Mouse (Mus musculus): ENCODE measurements at regions not wholly inside any gene's neighbourhood (a gene's known extent, or its start where the extent isn't known, plus 50 kb on each side); places are given as distances from the start of the nearest gene placed in this dataset.

DNA sequence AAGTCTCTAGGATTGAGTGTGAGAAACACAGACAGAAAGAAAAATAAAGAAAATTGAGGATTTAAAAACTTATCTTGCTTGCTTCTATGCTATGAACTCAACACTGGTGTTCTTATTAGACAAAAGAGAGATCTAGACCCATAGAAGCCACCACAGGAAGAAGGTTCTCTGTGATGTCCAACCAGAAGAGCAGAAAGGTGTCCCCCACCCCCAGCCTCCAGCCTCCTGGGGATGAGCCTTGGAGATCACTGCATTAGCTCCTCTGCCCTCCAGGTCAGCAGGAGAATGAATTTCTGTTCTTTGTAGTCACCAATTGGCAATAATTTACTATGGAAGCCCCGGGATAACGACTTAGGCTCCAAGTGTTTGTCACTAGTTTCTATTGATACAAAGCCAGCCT is 444.3 kb upstream of the Cdh4 start:
- no peak for DNase-seq (ENCODE audit: low spot score)

DNA sequence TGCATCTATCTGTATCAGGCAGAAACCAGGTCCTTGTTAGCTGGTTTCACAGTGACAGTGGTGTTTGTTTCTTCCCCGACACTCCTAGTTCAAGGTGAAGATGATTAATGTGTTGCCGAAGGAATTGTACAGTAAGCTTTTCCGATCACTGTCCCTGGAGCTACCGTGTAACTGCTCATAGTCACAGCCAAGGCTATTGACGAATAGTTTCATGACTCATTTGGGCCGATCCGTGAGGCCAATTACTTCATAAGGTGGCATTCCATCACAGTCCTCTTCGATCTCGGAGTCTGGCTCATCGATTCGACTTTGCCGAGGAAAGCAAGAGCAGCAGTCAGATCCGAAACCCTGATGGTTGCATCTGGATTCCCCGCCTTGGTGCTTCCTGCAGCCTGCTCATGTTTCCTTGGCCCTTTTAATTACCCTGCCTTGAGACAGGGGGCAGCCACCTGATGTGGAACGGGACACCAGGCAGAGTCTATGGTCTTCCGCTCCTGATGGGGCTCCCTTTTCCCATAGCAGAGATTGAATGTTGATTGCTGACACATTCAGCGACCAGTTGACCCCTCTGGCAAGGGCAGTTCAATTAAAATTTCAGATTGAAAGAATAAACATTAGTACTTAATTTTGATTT is 441.7 kb upstream of the Cdh4 start:
- DNase-seq (ENCODE audit: low spot score), result no peak

DNA sequence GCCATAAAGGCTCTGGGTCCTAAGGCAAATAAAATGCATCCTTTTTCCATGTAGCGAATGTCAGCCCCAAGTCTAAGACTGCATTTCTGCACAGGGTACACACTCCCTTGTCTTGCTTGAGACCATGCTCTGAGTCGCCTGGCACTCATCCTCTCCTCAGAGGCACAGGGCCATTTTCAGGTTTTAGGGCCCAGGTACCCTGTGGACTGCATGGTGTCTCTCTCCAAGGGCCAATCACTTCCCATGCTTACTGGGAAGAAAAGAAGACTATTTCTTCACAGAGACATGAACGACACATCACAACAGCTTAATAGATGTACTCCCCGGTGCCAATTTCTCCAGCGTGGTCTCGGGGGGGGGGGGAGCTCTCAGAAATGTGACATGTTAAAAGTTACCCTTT is 434.5 kb upstream of the Cdh4 start:
- no peak for DNase-seq (ENCODE audit: low spot score)

DNA sequence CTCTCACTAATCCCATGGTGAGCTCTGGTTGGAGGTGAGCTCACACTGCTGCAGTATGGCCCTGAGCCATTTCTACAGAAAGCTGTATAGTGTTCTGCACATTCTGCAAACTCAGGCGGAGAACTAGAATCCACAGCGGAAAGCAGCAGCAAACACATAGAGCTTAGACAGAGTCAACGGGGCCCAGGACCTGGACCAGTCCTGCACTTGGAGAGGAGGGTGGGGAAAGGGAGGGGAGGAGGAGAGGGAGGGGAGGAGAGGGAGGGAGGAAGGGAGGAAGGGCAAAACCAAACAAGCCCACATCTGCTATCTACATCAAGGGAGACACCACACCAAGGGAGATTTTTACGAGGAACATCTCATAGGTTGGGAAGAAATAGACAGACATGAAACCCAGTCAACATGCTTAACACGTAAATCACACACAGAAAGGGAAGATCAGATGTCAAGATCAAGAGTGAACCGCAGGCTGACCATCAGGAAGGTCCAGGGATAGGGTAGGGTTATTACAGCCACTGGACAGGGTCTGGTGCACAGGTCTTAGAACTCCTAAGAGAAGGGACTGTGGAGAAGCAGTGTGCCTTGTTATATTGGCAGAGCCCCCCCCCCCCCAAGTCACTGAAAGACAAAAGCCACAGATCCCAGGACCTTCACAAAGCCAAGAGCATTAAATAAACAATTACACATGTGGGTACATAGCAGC is 428.2 kb upstream of the Cdh4 start:
- no peak for DNase-seq (ENCODE audit: low spot score)

DNA sequence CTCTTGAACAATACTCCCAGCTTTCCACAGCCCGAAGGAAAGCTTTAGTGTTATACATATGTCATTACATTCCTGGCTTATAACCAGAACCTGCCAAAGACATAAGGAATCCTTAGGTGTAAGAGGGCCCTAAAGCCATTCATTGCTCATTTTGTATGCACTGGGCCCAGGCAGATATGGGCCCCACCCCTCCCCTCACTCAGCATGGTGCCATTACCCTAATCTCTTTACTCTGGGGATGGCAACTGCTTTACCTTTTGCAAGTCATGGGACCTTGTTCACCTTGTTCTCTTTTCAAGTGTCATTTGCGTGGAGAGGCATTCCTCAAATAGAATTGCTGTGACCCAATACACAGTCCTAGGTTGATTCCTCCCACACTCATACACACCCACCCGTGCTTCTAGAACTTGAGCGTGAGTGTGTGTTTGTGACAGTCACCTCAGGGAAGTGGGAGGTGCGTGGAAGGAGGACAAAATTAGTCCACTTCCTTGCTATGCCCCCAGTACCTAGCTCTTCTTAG is 419.5 kb upstream of the Cdh4 start:
- DNase-seq (ENCODE audit: low spot score), result no peak

DNA sequence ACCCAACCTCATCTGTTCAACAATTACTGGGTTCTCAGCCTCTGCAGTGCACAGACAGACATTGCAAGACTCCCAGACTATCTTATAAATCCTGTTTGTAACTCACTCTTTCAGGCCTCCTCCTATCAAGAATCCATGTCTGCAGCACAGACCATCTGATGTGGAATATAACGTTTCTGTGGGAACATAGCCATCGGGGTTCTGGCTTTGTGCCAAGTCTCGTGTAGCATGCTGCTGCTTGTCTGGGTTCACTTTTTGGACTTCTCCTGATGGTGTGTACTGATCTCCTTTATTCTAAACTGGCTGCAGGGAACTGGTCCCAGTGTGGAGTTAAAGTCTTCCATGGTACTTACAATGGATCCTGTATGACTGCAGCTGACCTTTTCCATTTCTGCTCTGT is 418.0 kb upstream of the Cdh4 start:
- no peak for DNase-seq (ENCODE audit: low spot score)

DNA sequence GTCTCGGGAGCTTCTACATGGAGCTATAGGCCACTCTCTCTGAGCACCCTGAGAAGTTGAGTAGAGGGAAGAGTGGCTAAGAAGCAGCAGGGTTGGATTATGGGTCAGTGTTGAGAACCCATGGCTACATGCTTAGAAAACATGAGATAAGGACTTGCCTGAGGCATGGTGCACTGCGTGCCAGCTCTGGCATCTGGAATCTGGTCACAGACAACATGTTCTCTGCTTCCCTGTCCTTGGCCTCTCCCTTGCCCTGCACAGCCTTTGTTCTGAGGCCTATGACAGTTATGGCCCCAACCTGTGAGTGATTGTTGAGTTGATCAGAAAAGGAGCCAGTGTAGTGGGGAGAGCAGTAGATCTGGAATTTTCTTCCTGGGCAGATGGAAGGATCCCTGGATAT is 409.1 kb upstream of the Cdh4 start:
- DNase-seq (ENCODE audit: low spot score), result no peak

DNA sequence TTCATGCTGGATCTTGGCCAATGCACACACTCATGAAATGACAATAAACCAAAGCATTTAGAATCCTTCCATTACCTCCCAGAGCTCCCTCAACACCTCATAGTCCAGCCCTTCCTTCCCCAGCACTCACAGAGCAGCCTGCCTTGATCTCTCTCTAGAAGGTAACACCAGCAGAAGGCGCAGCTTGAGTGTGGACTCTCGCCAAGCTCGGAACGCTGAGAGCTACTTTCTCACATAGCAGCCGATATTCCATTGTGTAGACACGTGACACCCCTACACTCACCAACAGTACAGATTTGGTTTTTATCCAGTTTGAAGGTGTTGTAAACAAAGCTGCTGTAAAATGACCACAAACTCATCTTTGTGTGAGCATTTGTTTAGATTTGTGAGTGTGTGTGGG is 406.8 kb upstream of the Cdh4 start:
- no peak for DNase-seq (ENCODE audit: low spot score)

DNA sequence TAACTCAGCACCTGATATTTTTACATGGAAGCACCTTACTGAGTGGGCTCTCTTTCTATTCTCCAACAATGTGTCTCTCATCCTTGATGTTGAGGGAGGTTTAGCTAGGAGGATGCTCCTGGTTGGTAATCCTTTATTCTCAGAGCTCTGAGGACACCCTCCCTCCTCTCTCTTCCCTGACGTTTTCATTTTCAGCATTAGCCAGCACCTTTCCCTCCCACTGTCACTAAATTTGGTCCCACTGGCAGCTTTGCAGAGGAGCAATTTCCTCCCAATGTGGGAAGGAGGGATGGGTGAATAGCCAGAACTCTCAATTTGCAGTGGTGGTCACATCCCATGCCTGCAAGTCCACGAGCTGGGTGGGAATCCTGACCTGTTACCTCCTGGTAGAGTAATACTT is 402.5 kb upstream of the Cdh4 start:
- no peak for DNase-seq (ENCODE audit: low spot score)

DNA sequence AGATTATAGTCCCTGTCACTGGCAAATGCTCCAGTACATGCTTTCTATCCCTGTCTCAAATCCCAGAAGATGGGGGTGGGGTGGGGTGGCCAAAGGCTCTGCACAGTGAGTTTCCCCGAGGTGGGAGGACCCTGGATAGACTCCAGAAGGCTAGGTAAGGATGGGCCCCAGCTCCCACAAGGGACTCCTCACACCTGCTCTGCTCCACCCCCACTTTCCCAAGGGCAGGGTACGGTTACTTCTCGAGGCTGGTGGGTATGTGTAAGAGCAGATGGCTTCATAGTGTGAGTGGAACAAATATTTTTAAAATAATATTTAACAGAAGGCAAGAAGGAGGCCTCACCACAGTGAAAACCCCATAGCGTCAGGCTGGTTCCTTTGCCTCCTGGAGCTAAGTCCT is 398.6 kb upstream of the Cdh4 start:
- DNase-seq (ENCODE audit: low spot score), result no peak

DNA sequence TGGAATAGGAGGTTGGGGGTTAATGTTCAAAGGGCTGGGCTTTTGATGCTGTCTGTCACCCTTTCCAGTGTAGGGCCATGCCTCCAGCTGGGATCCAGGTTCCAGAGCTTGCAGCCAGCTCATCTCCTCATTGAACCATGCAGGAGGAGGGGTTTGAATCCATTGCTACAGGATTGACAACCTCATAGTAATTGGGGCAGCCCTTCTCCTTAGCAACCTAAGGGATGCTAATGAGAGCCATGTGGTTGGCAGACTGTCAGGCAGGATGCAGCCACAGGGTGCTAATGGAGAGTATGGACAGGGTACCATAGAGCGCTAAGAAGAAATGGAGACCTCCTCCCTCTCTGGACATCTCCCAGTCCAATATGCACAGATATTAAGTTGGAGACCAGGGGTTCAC is 396.9 kb upstream of the Cdh4 start:
- DNase-seq (ENCODE audit: low spot score), result no peak

DNA sequence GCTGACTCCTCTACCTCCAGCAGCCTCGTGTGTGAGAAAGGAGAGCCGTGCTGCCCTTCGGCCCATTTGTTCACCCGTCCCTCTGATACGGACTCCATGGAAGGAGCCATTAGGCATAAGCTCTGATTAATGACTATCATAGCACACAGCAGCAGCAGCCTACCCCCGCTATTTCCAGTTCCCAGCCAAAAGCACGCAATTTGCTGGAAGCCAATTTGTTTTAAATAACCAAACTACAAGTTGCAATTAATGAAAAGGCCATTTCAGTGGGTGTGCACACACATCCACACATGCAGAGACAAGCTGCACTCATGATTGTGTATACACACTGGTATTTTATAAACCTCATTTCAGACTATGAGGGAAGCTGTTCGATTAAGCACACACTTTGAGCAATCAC is 387.8 kb upstream of the Cdh4 start:
- no peak for DNase-seq (ENCODE audit: low spot score)

DNA sequence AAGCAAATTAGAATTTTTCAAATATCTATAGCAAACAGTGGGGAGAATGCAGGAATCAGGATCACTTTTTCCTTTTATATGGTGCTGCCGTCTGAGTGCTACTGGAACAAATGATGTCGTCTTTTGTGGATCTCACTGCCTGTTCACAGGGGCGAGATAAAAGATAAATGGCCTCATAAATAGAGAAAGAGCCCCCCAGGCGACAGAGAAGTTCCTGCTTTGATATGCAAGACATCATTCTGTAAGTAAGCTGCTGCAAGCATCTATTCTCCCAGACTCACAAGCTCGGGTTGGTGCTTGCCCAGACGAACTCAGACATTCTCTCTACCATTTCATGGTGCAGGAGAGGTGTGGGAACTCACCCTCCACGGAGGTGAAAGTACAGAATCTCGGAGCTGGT is 377.6 kb upstream of the Cdh4 start:
- DNase-seq (ENCODE audit: low spot score), result no peak

DNA sequence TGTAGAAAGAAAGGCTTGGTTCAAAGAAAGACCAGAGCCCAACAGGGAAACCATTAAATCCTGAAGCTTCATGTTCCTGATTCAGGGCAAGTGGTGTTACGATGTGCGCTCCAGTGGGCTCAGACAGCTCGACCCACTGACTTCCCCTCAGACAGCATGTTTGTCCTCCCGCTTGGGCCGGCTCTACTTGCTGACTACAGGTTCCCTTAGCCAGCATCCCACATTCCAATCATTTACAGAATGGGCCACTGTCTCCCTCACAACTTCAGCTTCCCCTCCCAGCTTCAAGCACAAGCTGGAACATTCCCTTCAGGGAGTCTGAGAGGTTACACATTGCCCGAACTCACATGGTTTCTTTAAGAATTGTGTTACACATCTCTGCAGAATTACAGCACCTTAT is 372.7 kb upstream of the Cdh4 start:
- no peak for DNase-seq (ENCODE audit: low spot score)

DNA sequence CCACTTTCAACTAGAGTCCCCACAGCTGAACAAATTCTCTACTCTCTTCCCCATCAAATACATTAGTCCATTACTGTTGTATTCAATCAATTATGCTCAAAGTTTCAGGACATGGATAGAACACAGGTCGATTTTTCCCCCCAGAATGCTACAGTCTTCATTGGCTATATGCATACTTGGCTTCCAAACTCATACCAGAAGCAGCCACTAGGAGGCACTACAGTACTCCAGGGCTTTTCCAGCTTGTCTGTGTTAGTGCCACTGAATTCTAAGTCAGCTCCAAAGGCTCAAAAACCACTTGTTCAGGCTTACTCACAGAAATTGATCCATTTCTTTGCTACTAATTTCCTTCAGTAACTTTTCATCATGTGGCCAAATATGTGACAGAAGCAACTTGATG is 371.9 kb upstream of the Cdh4 start:
- DNase-seq (ENCODE audit: low spot score), result no peak

DNA sequence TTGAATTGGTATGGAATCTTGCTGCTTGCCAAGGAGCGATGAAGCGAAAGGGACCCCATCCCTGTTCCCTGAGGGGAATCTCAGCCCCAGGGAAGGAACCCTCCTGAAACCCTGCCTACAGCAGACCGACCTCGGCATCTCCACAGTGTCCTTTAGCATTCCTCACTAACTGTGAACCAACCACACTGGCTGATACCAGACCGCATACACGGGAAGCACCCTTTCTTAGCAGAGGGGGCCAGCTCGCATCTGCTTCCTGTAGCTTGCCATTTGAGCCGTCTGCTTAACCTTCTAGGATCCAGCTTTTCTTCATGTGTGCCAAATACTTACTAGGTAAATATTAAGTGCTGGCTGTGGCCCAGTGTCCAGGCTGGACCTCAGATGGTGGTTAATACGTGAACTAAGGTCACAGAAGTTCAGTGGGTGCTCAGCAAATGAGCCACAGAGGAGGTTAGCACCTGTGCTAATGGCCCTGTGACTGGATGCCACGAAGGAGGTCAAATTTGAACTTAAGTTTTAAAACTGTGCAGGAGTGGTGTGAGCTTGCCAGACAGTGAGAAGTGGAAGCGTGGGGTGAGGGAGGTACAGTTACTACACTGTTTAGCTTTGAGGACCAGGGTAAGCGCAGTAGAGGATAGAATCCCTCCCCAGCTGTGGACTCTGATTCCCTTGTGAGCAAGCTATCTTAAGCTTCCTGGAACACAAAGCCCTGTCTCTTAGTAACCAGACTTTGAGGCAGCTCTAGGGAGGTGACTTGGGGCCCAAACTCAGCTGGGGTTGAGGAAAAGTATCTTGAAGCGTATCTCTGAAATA is 361.6 kb upstream of the Cdh4 start:
- no peak for DNase-seq (ENCODE audit: low spot score)

DNA sequence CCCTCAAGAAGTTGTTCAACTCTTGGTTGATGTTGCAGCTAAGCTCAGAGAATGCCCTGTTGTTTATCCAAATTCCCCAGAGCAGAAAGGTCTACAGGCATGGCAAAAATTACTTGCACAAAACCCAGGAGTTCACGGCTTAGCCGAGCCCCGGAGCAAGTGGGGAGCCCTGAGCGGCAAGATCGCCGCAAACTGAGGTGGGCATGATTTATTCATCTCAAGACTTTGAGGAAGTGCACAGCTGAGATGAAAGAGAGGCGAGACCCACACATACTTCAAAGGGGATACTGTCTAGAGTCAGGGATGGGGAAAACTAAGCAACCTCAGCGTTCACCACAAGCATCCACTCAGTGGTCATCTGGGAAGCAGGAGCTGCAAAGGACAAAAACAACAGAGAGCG is 355.3 kb upstream of the Cdh4 start:
- no peak for DNase-seq (ENCODE audit: low spot score)

DNA sequence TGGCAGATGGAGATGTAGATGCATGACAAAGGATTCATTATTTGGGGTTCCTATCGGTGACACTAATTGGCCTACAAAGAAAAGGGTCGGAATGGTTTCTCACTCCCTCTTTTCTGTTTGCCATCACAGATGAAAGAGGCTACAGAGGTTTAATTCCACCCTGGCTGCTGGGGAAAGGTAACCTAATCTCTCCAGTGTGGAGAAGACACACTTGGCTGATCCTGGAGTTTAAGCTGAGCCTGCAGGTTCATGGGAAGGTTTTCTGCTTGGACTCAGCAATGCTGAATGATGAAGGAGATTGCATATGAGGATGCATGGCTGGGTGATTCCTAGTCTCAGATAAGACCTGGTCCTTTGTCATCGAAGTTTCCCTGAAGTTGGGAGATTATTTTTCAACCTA is 350.8 kb upstream of the Cdh4 start:
- DNase-seq (ENCODE audit: low spot score), result no peak

DNA sequence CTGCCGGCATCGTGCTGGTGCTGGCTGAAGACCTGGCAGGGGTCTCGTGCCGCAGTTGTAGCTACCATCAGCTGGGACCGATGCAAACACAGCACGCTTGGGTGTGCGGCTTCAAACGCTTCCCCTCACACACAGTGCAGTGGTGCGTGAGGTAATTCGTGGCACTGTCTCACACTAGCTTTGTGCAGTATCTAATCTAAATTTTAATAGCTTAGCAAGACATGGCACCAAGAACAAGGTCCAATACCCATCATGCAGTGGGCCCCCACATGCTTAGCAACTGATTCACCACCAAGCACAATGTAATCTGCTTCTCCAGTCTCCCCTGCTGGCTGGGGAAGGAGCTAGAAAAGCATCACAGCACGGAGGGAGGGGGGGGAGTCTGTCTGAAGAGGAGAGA is 348.2 kb upstream of the Cdh4 start:
- DNase-seq (ENCODE audit: low spot score), result no peak

DNA sequence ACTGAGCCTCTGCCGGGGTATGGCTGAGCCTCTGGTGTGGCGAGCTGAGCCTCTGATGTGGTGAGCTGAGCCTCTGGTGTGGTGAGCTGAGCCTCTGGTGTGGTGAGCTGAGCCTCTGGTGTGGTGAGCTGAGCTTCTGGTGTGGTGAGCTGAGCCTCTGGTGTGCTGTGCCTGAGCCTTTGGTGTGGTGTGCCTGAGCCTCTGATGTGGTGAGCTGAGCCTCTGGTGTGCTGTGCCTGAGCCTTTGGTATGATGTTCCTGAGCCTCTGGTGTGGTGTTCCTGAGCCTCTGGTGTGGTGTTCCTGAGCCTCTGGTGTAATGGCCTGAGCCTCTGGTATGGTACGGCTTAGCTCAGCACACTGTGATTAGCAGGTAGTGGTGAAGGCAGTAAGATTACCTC is 346.2 kb upstream of the Cdh4 start:
- no peak for DNase-seq (ENCODE audit: low spot score)

DNA sequence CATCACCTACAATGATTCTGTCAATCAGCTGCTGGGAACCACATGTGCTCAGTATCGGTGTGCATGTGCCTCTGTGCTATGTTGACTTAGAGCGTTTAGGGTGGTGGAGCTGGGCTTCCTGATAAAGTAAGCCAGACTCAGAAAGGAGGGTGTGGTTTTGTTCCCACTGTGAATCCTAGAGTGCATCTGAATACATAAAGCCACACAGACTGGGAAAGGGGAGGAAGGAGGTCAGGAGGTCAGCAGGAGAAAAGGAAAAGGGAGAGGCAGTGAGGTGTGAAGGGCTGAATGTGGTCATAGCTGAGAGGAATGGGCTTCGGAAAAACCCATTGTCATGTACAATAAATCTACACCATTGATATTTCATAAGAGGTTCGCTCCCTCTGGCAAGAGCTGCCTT is 345.4 kb upstream of the Cdh4 start:
- no peak for DNase-seq (ENCODE audit: low spot score)

DNA sequence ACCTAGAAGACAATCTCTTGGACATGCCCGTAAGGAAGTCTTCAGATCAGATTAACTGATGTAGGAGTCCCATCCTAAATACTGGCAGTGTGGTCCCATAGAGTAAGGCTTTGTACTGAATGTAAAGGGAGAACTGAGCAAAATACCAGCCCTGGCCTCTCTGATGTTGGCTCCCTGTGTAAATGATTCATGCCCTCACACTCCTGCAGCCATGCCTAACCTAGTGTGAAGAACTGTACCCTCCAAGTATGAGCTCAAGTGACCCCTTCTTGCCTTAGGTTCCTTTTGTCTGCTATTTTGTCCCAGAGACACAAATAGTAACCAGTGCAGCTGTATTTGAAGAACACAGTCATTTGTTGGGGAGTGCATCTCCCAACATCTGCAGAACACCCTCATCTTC is 342.4 kb upstream of the Cdh4 start:
- no peak for DNase-seq (ENCODE audit: low spot score)

DNA sequence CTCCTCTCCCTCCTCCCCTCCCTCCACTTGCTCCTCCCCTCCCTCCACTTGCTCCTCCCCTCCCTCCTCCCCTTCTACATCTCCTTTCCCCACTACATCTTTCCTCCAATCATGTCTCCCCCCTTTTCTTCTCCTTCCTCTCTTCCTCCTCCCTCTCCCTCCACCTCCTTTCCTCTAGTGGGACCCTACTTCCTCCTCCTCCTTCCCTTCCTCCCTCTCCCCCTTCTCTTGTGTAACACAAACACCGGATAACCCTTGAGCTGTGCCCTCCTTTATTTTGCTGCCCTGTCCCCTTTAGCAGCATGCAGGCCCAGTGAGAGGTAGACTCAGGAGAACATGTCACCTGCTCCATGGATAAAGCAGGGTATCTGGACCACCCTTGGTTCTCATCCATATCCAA is 339.1 kb upstream of the Cdh4 start:
- DNase-seq (ENCODE audit: low spot score), result no peak

Data from urinary bladder, adult 2 months (tissue).